Mouse (Mus musculus): ENCODE measurements around the gene Ankar.

Gene Ankar

GRCm38 (mm10) chr1:72700479-72700878 is at the start of gene Ankar:
TSS of gene Ankar (minus strand) at chr1:72700579.
- no peak for DNase-seq

DNA sequence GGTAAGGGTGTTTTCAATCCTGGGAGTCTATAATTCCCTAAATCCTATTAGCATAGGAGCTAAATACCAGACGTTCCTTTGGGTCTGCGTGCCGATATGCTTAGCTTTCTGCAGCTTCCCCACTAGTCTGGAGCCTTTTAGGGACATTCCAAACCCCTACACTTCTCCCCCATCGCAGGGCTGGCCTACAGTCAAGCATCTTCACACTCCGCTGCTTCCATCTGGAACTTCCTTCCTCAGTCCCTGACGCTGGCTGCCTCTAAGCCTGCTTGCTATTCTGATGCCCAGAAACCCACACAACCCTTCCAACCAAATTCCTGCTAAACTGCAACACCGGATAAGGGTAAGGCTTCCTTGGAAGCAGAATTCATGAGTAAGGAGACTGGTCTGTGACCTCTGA is 46.0 kb upstream of the Ankar start:
- no peak for DNase-seq

GRCm38 (mm10) chr1:72744816-72745506 is 44.6 kb upstream of the Ankar start:
- DNase-seq = no peak

GRCm38 (mm10) chr1:72741406-72741805 is 41.0 kb upstream of the Ankar start:
- DNase-seq = no peak

DNA sequence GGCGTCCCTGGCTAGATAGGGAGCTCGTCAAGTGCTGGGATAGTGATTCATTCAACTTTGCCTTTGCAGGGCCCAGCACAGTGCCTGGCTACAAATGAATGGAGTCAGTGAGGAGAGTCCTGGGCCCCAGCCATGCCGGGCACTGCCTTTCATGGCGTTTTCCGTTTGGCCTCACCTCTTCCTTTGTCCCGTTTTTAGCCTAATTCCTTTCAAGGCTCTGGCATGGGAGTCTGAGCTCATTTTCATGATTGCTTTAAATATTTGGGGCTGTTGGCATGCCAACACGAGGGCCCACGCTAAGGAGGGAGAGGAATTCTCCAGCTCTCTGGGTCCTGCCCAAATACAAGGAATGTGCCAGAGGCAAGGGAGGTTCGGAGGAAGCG is 39.3 kb upstream of the Ankar start:
- no peak for DNase-seq

- no peak for DNase-seq
Measured at GRCm38 (mm10) chr1:72738946-72739680, 38.7 kb upstream of the Ankar start.

GRCm38 (mm10) chr1:72736397-72737125 is 36.2 kb upstream of the Ankar start:
- no peak for DNase-seq

DNA sequence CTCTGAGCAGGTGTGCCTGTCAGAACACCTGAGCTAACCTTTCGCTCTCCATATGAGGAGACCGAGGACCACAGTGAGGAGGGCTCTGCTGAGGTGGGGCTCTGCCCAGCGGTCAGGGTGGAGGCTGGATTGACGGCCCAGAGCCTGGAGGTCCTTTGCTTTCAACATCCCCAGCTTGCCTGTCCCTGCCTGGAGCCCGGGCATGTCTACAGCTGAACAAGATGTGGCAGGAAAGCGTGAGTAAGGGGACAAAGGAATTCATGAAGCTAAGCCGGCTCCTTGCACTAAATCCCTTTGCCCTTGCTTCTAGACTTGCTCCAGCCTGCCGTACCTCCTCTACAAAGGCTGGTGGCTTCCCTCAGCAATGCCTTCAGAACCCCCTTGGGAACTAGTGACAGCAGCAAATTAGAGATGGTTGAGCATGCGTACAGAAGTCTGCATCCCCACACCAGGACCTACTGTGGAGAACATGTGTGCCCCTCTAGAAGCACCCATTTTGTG is 32.9 kb upstream of the Ankar start:
- no peak for DNase-seq

GRCm38 (mm10) chr1:72730126-72730525 is 29.7 kb upstream of the Ankar start:
- DNase-seq = no peak

DNA sequence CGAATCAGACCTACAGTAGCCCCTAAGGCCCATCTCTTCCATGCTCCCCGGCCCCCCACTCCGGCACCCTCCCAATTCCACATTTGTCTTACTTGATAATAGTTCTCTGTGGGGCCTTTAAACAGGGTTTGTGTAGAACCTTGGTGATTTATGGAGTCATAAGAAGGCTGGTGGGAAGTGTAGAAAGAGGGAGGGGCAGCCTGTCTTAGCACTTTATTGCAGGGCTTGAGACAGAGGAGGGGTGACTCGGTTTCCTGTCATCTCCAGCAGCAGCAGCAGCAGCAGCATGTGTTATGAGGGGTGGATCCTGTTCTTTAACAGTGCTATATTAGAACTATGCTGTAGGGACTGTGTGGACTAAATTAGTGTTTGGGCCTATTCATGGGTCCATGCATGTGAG is 28.4 kb upstream of the Ankar start:
- no peak for DNase-seq

DNA sequence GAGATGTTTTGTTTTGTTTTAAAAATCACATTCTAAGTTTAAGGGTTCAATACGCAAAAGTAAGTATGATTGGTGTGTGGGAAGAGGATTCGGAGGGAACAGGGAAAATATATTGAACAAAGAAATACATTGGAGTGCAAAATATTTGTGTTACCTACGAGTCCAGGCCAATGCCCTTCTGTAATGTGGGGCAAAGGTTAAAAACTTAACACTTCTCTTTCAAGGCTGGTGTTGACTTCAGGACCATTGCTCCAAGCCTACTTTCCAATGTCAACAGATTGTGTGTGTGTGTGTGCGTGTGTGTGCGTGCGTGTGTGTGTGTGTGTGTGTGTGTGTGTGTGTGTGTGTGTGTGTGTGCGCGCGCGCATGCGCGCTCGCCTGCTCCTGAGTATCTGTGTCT is 25.6 kb upstream of the Ankar start:
- DNase-seq = no peak

- no peak for DNase-seq
Measured at GRCm38 (mm10) chr1:72724354-72724753, 24.0 kb upstream of the Ankar start.

- DNase-seq = no peak
Measured at GRCm38 (mm10) chr1:72722646-72723045, 22.3 kb upstream of the Ankar start.

GRCm38 (mm10) chr1:72720115-72720725 is 19.8 kb upstream of the Ankar start:
- DNase-seq = no peak

GRCm38 (mm10) chr1:72718846-72719245 is 18.5 kb upstream of the Ankar start:
- DNase-seq = peak; percentile 19 to 31

DNA sequence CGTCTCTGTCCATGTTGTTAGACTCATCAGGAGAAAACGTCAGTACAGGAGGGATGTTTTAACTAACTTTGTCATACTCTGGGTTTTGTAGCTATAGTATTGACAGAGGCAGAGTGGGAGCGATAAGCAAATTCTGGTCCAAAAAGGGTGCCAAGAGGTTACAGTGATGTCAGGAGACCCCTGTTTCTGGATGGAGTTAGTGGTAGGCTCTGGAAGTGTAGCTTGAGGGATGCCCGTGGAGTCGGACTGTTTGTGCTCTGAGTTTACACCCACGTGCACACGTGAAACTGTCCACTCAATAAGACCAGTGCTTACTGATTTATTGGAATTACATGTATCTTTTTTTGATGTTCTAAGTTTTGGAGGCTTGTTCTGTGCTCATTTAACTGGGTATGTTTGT is 17.2 kb upstream of the Ankar start:
- DNase-seq = no peak

DNA sequence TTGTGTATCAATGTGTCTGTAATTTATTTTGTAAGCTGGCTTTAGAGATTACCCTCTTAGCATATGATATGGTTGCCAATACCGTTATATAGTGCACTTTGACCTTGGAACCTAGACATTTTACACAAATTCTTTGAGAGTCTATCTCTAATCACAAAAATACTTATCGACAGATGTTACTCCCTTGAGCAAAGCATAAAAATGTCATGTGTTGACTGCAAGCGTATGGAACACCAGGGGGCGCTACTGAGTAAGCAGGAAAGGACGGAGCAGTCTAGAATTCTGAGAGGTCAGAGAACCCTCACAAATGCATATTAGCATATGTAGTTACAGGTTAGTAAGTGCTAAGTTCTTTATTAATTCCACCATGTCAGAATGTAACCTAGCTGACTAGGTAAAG is 16.5 kb upstream of the Ankar start:
- DNase-seq = peak; percentile 43 to 59

GRCm38 (mm10) chr1:72716421-72716820 is 16.0 kb upstream of the Ankar start:
- DNase-seq = no peak

GRCm38 (mm10) chr1:72715593-72716361 is 15.4 kb upstream of the Ankar start:
- no peak for DNase-seq

GRCm38 (mm10) chr1:72715065-72715464 is 14.7 kb upstream of the Ankar start:
- no peak for DNase-seq

DNA sequence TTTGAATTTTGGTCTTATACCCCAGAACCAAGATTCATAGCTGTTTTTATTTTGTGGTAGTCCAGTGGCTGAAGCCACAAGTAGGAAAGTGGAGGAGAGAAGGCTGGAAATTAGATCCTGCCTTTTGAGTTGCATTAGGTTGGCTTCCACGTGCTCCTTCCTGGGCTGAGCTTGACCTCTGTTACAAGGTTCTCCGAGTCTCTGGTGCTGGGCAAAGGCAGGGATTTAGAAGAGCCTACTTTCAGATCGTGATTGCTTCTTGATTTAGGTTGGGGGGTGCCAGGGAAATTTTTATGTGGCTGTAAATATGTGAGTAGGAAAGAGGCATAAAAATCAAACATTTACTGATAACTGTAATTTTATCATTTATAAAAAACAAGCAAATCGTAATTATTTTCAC is 14.2 kb upstream of the Ankar start:
- DNase-seq = no peak

DNA sequence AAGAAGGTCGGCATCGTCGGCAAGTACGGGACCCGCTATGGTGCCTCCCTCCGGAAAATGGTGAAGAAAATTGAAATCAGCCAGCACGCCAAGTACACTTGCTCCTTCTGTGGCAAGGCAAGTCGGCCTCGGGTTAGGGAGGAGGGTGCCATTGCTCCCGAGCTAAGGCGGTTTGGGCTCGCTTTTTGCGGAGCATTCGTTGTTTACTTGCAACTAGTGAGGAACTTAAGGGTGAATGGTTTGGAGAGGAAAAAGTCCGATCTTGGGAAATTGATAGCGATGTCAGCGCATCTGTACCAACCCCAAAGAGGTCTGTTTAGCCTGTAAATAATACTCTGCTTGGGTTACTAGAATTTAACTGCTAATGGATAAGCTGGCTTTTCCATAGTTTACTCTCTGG is 11.3 kb upstream of the Ankar start:
- DNase-seq = no peak

All from thymus, postnatal 36 days (tissue).